Mouse (Mus musculus) kidney, postnatal 4 days (tissue): ENCODE data around the gene Zbtb20.
A peak's percentile ranks its signal among the peaks of the same experiment; 100 is the strongest.

ENCODE experiments used
- DNase-seq, 2 experiments: peaks; one replicate each; pipeline ENCODE4 v3.0.0; 2021; ENCODE audit warnings: mixed read lengths in 2 of 2

Zbtb20 gene

DNA sequence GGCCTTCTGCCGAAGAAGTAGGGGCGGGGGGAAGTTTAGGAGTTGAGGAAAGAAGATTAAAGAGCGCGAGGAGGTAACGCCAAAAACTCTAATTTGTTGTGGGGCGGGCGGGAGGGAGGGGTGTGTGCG is at the start of gene Zbtb20:
Gene Zbtb20 (plus strand): TSS at position 30 of the 129 bp plus-strand sequence.
- no peak for DNase-seq

DNA sequence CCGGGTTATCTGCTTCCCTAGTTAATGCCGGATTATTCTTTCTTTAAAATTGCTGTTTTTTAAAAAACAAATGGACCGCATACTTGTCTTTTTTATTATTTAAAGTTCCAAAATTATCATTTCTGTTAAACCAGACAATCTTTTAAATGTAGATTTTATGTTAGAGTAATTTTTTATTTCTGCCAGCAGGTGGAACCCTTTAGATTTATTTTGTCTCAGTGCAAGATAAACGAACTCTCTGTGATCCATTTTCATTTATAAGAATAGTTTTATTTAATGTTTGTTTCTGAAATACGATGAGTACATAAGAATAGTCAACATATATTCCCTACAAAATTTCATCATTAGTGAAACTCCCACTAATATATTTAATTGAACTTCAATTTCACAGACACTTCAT is 39.7 kb upstream of the Zbtb20 start:
- no peak for DNase-seq

DNA sequence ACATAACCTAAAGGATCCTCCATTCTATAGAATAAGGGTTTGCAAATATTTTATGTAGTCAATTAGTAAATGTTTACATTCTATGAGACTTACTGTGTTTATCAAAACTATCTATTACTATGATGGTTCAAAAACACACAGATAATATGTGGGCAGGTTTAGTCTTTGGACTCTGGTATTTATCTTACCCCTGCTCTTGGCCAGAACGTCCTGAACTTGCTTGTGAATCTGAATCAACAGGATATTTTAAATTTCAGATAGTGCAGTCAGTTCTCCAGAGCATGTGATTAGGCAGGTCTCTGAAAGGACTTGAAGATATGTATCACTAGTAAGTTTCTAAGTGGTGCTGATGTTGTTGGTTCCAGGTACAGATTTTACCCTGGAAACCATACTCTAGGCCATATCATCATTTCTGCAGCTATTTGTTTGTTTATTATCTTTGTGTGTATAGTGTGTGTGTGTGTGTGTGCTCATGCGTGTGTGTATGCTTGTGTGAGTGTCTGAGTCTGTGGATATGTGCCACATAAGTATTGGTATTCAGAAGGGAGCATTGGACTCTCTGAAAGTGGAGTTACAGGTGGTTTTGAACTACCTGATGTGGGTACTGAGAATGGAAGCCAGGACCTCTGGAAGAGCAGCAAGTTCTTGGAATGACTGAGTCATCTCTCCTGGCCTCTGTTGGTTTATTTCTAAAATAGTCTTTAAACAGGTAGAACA is 39.1 kb upstream of the Zbtb20 start:
- no peak for DNase-seq

DNA sequence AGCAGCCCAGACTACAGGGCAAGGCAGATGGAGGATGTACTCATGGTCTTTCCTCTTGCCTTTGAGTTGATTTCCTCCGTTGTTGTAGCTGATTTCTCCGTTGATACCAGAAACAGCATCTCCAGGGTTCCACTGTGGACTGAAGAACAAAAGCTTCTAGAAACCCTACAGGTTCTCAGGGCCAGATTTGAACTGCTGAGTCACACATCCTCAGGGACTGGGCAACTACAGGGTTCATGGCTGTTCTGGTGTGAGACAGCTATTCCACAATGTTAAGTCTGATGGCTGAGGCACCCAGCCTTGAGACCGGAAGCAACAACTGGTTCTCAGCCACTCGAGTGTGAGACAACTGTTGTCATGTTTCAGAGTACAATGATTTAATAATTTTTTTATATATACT is 37.5 kb upstream of the Zbtb20 start:
- no peak for DNase-seq

DNA sequence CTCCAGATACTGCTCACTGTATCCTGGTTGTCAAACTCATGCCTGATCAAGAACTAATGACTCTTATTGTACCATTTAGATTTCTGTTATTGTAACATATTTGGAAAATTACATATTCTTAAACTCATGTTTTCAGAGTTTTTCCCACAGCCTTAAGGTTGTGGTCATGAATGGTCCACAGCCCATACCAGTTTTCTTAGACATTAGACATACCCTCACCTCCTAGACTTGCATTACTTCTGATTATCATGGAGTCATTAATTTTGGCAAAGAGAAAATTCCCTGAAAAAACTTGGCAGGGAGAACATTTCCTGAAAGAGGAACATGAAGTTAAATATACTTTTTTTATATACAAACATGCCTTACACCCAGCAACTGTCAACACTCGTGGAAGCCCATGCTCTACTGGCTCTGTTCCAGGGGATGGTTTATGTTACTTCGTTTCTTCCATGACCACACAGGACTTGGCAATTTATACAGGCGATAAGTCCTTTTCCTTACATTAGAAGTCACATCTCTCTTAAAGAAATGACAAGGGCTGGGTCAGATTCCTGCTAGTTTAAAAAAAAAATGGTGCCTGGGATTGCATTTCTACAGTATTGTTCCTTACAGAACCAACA is 18.0 kb upstream of the Zbtb20 start:
- DNase-seq: no peak

DNA sequence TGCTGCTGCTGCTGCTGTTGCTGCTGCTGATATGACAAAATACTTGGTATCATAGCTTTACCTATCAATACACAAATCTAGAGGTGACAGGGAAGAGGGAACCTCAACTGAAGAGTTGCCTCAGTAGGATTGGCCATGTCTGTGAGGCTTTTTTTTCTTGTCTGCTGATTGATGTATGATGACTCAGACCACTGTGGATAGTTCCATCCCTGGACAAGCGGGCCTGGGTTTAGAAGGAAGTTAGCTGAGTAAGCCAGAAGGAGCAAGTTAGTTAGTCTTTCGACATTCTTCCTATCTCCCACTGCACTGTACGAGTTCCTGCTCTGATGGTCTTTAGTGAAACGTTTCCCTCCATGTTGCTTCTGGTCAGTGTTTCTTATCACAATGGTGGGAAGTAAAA is 16.4 kb upstream of the Zbtb20 start:
- DNase-seq: no peak

DNA sequence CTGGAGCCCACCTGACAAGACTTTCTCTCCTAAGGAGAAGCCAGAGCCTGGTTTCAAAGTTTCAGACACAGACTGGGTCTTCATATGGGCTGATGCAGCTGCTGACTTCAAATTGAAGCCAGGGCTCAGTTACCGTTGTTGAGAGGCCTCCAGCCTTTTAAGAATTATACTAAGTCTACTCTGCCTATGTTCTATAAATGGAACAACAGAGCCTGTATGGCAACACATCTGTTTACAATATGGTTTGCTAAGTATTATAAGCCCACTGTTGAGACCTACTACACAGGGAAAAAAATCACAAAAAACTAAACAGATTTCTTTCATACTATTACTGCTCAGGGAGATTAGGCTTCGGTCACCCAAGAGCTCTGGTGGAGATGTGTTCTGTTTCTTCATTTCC is 12.4 kb upstream of the Zbtb20 start:
- no peak for DNase-seq

DNA sequence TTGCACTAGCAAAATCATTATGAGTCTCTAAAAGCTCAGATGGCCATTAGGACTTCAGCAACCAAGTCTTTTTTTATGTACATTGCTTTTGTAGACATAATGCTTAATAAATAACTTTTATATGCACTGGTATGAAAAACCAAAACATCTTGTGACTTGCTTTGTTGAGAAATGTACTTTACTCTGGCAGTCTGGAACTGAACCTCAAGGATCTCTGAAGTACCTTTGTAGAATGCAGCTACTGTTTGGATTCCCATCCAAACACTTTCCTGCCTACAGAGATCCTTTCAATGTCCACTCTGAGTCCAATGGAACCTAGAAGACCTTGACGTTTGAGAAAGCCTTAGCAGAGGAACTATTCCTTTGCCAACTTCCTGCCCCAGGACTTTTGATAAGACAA is 9.6 kb upstream of the Zbtb20 start:
- no peak for DNase-seq

DNA sequence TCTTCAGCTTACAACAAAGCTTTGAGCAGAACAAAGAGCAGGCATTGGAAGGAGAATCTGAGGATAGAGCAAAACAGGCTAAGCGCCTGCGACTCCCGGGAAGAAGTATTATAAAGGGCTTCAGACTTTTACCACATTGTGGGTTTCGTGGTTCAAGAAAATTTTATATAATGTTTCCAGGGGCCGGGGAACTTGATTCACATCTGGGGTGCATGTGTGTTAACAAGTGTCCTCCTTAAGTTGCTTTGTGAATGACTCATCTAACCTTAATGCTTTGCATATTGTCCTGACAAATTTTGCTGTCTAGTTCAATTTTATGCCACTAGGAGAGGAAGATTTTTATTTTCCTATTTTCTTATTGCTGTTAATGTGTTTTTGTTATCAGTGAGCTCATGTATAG is 3.6 kb upstream of the Zbtb20 start:
- no peak for DNase-seq

DNA sequence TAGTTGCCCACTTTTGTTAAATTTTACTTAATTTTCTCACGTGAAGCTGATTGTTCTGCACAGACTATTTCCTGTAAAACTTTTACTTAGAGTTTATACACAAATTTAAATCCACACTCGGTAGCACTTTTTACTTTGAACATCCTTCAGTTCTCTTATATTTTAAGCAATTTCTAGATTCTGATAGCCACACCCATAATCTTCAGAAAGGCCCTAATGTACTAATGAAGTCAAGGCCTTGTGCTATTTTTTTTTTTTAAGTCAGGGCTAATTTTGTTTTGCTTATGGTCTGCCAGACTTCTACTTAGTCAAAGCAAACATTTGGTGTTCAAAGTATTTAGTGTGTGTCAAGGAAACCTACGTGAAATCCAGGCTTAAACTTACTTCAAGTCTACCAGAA is 1.7 kb upstream of the Zbtb20 start:
- DNase-seq: no peak

DNA sequence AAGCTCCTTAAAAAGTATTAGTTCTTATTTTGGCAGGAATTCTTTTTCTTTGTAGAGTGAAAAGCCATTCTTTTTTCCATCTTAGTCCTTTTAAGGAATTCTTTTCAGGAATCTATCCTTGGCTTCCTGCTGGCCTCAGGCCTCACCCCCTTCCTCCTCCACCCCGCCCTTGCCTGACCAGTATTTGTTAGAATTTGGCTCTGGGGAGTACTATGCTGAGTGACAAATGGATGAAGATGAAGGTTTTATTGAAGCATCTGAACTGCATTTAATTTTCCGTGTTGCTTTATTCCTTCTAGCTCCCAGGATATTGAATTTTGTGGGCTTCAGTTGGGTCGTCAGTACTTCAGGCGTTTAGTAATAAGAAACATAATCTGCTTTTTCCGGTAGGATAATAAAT is 1.2 kb upstream of the Zbtb20 start:
- peak; percentile 61 to 78 for DNase-seq

DNA sequence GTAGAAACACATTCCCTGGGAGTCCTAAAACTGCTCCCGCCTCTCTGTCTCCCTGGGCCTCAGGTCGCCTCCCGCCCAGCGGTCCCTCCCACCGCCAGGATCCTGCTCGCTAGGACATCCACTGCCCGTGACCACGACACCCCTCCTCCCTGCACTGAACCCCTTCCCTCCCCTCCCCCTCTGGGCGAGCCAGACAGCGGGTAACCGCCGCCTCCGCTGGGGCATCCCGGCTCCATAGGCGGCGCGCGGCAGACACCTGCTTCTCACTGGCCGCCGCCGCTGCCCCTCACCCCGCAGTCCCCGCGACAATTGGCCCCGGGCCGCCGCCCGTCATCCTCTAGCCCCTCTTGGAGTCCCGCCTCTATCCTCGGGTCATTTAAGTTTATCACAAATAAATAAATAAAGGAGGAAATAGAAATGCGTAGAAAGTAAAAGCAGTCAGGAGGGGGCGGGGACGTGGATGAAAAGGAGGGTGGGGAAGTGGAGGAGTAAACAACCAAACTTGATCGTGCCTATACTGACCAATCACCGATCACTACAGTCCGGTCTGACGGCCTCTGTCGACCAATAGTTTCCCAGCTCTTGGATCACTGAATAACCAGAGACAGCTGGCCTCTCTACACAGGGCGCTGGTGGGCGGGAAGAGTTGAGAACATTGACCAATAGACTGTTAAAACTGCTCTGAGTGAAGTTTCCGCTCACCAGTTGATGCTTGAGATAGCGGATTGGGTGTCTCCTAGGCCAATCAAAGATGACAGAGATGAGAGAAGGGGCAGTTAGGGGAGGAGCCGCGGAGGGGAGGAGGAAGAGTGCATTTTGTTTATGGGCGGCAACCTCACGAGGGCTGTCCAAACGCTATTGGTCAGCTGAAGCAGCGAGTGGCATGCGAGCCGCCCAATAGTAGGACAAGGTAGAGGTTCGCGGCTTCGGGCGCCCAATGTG is 500 bp upstream of the Zbtb20 start:
- peak; percentile 99 for DNase-seq

DNA sequence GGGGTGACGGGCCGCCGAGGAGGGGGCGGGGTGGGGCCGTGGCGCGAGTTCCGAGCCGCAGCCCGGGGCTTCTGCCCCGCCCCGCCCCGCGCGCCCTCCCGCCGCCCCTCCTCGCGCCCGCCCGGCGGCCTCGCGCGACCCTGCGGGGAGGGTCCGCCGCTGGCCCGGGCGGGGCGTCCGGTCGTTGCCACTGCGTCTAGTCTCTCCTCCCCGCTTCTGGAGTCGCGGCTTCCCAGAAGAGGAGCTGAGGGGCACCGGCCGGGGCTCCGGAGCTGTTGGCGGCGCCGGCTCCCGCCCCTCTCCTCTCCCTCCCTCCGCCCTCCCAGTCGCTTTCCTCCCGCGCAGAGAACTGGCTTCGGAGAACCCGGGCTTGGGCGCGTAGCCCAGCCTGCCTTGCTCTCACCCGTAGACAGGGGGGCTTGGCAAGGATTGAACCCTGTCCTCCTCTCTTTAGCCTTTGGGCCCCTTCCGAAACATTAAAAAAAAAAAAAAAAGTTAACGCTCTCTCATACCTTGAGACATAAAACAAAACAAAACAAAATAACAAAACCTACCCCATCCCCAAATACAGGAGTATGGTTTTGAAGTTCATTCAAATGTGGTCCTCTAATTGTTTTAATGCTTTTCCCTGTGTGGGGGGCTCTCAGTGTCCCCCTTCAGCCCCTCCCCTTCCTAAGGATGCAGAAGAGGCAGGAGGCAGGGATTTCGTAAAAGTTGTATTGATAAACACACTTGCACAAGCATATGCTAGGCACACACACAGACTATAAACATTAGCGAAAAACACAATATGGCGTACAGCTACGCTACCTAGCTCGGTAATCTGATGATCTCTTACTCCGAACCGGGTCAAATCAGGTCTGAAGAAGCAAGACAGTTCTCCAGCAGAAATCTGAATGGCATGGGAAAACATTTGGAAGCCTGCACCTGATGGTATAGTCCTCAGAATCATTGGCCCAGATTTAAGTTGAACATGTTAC is 630 bp downstream of the Zbtb20 start:
- DNase-seq: peak; percentile 82 to 89

DNA sequence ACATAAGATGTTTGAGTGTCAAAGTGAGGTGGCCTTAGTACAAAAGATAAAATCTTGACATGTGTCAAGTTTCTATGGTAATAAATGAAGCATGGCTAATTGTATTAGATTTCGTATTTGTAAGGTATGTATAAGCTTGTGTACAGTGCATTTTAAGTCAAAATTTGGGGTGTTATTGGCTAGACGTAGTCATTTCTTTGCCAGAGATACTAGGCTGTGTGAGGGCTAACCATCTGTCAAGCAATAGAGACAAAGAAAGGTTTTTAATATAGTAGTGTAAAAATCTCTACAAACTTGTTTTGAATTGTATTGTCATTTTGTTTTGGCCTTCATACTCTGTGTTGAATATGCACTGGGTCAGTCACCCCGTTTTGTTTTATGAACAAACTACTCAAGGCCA is 4.4 kb downstream of the Zbtb20 start:
- DNase-seq: no peak

DNA sequence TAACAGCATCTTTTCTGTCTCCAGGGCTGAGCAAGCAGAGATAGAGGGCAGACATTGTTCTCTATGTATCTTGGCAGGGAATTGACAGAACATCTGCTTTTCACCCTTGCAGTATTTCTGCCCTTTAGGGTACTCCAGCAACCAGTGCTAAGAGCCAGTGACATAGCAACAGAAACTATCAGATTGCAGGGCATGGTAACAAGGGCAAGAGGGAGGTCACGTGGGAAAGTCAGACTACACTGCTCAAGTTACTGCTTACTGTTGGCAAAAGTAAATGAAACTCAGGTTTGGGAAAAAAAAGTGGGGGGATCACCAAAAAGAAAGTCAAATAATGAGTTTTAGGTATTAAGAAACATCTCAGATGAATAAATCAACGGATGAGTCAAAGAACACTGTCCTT is 9.9 kb downstream of the Zbtb20 start:
- no peak for DNase-seq

DNA sequence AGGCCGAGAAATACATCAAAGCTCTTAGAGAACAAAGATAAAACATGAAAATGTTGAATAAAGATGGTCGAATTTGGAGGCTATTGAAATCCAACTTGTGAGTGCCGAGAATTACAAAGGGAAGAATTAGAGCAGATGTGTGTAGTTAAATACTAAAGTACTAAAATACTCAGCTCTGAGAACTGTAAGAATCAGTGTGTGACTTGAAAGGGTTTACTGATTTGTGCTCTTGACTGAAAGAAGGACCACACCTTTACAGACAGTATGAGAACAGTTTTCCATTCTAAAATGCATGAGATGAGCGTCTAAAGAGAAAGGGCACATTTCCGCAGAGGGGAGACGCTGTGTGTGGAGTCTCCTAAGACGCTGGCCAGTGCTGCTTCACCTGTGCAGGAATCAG is 10.3 kb downstream of the Zbtb20 start:
- no peak for DNase-seq

DNA sequence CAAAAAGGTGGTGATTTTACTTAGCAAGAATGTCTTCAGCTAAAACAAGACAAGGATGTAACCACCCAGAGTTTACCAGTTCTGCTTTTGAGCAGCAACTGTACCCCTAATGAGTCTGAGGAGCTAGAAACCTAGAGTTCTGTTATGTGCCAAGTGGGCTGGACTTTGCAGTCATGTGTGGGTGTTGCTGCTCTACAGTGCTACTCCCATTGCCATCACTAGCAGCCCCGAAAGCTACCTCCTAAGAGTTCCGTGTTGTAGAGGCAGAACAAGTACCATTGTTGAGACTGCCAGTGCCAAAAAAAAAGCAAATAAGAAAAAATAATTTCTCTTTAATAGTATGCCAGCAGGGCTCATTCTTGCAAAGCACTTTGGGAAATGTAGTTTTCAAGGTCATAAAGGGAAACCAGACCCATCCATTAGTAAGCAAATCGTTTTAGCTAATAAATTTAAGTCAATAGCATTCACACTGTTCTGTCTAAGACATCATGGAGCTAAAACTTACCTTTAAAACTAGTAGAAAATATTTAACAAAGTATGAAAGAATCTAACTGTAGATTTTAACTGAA is 21.5 kb downstream of the Zbtb20 start:
- no peak for DNase-seq

DNA sequence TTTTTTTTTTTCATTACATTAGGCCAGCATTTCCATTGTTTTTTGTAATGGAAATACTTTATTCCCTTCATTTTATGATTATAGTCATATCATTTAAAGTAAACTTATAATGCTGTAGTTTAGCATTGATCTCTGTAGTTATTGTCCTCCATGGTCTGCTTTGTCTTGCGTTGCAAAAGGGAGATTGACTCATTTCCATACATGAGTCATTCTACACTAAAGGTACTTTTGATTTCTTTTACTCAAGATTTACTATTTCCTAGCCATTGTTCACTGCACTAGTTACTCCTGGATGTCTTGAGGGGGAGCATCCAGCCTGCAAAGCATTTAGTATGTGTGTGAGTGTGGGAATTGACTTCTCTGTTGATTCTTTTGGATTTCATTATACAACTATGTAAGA is 24.6 kb downstream of the Zbtb20 start:
- DNase-seq: no peak

DNA sequence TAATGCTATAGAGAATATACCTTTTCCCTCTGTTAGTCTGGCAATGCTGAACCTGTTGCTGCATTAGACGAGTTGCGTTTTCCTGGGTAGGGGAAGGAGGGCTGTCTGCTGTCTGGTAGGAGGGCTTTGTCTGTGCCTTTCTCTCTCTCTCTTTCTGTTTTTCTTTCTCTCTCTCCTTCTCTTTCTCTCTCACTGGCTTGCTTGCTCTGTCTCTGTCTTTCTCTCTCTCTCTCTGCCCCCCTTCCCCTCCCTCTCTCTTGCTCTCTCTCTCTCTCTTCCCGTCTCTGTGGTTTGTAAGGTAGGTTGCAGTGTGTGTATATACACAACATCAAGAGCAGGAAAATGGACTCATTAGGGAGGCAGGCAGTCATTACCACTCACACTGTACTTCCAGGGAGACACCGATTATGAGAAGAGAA is 31.6 kb downstream of the Zbtb20 start:
- DNase-seq: peak; percentile 19 to 49

DNA sequence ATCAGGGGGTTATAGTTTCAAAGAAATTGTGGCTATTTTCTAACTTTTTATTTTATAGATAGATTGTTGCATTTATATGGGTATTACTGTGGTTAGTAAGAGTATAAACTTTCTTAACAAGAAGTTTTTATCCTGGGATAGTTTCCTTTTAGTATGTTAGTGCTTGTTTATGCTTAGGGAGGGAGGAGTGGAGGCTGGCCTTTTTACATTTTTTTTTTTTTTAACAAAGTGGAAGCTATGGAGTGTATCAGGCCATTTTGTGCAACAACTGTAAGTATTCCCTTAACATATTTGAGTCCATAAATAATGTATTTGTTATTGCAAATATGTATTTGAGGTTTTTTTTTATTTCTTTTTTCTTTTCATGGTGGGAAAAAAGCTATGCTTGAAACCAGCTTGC is 32.7 kb downstream of the Zbtb20 start:
- no peak for DNase-seq

DNA sequence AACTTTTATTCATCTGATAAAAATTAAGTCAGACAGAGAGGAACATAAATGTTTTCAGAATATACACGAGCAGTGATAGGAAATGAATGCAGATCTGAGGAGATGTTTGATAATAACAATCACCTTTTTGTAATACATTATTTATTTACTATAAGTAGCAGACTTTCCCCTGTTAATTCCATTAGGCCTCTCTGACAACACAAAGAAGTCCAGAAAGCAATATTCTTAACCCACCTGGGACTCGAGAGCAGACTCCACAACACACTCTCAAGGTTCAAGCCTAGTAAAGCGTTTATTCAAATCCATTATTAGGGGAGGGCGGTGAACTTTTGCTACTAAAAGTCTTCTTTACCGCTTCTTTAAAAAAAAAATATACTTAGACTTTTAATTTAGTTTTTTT is 33.2 kb downstream of the Zbtb20 start:
- DNase-seq: no peak

DNA sequence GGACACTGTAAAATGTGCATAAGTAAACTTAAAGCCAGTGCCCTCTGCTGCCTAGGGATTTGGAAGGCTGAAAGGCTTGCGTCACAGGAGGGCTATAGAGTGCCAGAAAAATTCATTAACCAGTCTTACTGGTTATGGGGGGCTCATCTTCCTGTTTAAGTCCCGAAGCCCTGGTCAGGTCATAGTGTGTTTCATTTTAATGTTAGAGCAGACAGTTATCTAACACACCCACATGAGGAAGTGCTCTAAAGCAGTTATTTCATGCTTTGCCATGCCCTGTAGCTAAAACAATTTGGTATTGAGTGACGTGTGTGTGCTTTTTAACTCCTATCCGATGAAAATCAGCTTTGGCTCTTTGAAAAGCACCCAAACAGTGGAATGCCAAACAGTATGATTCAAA is 34.3 kb downstream of the Zbtb20 start:
- peak in 1 of 2 experiments; percentile 9 for DNase-seq

DNA sequence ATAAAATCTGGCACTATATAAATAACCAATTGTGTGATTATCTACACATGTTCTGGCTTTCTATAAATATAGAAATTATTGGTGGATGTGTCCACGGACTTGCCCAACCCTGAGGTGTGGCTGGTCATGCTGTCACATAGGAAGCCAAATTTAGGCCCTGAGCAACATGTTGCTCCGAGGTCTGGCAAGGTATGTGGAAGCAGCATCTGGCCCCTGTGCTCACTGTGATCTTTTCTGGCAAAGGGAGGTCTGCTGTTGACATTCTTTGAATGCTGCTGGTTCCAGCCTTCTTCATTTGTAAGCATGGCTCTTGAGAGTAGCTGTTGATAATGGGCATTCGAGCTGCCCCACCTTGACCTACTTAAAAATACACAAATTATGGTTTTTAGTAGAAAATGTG is 35.0 kb downstream of the Zbtb20 start:
- peak; percentile 11 to 18 for DNase-seq
